Mouse (Mus musculus) ZHBTc4 (cell line): Measurements from ENCODE around the gene Arhgap1.
"Not testable (repeated sequence)": the region's sequence is repeated elsewhere in the genome, so short reads cannot be mapped to it uniquely, and the experiment has no call there.

Source experiments
- DNase-seq: peaks from one replicate; pipeline ENCODE4 v3.0.0-alpha.2; 2011; ENCODE audit warnings: low read depth, low spot score

Gene Arhgap1

GRCm38 (mm10) chr2:91649553-91650359 lies at the start of gene Arhgap1, which contains the start of gene Zfp408:
Gene Arhgap1, plus strand, starts transcription at chr2:91649860.
Gene Zfp408, minus strand, starts transcription at chr2:91649791.
- peak; percentile 99 for DNase-seq

- DNase-seq: no peak
These were observed 49.2 kb upstream of the Arhgap1 start for GRCm38 (mm10) chr2:91600475-91600874.

GRCm38 (mm10) chr2:91602389-91602788 lies 47.3 kb upstream of the Arhgap1 start:
- DNase-seq: peak; percentile 22

- DNase-seq: peak; percentile 45
These were observed 40.3 kb upstream of the Arhgap1 start for GRCm38 (mm10) chr2:91609370-91609769.

- DNase-seq: no peak
These were observed 27.3 kb upstream of the Arhgap1 start for GRCm38 (mm10) chr2:91622356-91622755.

GRCm38 (mm10) chr2:91623366-91623765 lies 26.3 kb upstream of the Arhgap1 start:
- DNase-seq: not testable (repeated sequence)

- no peak for DNase-seq
These were observed 22.2 kb upstream of the Arhgap1 start for GRCm38 (mm10) chr2:91627486-91627885.

- DNase-seq: no peak
These were observed 21.5 kb upstream of the Arhgap1 start for GRCm38 (mm10) chr2:91628171-91628570.

GRCm38 (mm10) chr2:91629682-91630081 lies 20.0 kb upstream of the Arhgap1 start:
- peak; percentile 63 for DNase-seq

- DNase-seq: no peak
These were observed 19.3 kb upstream of the Arhgap1 start for GRCm38 (mm10) chr2:91630384-91630783.

- DNase-seq: no peak
These were observed 17.8 kb upstream of the Arhgap1 start for GRCm38 (mm10) chr2:91631826-91632225.

GRCm38 (mm10) chr2:91632316-91632715 lies 17.3 kb upstream of the Arhgap1 start:
- no peak for DNase-seq

- DNase-seq: no peak
These were observed 16.2 kb upstream of the Arhgap1 start for GRCm38 (mm10) chr2:91633334-91633977.

GRCm38 (mm10) chr2:91634841-91635240 lies 14.8 kb upstream of the Arhgap1 start:
- no peak for DNase-seq

- DNase-seq: no peak
These were observed 14.2 kb upstream of the Arhgap1 start for GRCm38 (mm10) chr2:91635486-91635885.

- DNase-seq: no peak
These were observed 13.4 kb upstream of the Arhgap1 start, which contains the start of gene F2 for GRCm38 (mm10) chr2:91636229-91636628. Gene F2, minus strand, starts transcription at chr2:91636414.

- peak; percentile 75 for DNase-seq
These were observed 12.8 kb upstream of the Arhgap1 start for GRCm38 (mm10) chr2:91636727-91637338.

GRCm38 (mm10) chr2:91638931-91639330 lies 10.7 kb upstream of the Arhgap1 start:
- DNase-seq: no peak

GRCm38 (mm10) chr2:91642825-91643415 lies 6.7 kb upstream of the Arhgap1 start:
- DNase-seq: peak; percentile 60

GRCm38 (mm10) chr2:91644021-91644420 lies 5.6 kb upstream of the Arhgap1 start:
- no peak for DNase-seq

- no peak for DNase-seq
These were observed 4.3 kb upstream of the Arhgap1 start for GRCm38 (mm10) chr2:91645354-91645753.

GRCm38 (mm10) chr2:91645811-91646210 lies 3.8 kb upstream of the Arhgap1 start:
- no peak for DNase-seq
